Mouse (Mus musculus) stomach, postnatal 0 days (tissue): ENCODE measurements around the gene Cadps2.

Source experiments
- CTCF ChIP-seq: IDR thresholded peaks from 2 replicates; pipeline ENCODE4 v1.5.1; 2016; ENCODE audit warnings: antibody characterized with exemption, low read depth, mild to moderate bottlenecking, moderate library complexity
- EP300 ChIP-seq: optimal IDR thresholded peaks from 2 replicates; pipeline ENCODE3; 2016; ENCODE audit warnings: antibody characterized with exemption

DNA sequence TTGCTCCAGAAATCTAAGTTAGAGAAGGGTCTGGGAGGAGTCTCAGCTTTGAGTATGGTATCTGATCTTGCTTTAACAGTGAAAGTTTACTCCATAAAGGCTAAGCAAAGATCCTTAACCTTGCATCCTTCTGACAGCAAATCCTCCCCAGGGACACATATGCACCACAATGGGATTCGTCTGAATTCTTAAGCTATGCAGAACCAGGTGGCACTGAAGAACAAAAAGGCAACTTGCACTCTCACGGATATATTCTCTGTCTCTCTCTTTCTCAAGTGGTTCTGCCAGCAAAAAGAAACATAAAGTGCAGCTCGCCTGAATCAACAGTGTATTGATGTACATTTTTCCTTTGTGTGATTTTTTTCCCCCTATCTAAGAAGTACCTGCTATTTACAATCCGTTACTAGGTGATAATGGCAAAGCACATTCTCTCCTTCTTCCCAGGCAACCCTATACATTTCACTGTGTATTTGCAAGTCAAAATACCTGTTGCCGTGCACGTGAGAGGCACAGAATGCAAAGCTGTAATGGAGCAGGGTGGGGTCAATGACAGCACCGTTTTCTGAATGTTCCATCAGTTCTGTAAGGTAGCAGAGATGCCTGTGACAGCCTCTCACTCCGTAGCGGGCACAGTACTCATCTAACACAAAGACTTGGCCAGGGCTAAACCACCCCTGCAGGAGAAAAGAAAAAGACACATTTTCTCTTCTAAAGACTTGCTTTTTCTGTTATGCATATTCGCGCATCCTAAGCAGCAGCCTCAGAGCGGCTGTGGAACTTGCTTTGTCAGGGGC lies 428.8 kb downstream of the Cadps2 start:
- TF ChIP-seq CTCF, result no peak
- TF ChIP-seq EP300, result no peak
